Mouse (Mus musculus) heart, postnatal 25 days (tissue): ENCODE measurements around the gene Slc10a7. TPM values are rescaled to one million over a fixed set of nuclear protein-coding genes. Genes with fewer than 3 reads are reported as not detected.

Experiments
- DNase-seq: peaks from one replicate; pipeline ENCODE4 v3.0.0; 2022; ENCODE audit warnings: low spot score
- intact Hi-C: fragments of 180-260 bp; cut with DNase I; formaldehyde crosslinking; loops from one replicate; pipeline ENCODE4 v1.15.1; 2025
- total RNA-seq, 2 experiments: library from RNA; stranded (reverse); gene quantifications; 2 replicates each; pipeline ENCODE4 v1.2.3; 2021

Gene Slc10a7
- total RNA-seq, 2 experiments from 2014 or later: 4.4 to 5.7 TPM

- no peak for DNase-seq
- intact Hi-C loops: no loop called here
Measured at GRCm38 (mm10) chr8:78719279-78720040, 210.3 kb downstream of the Slc10a7 start.

- intact Hi-C loops: no loop called here
- DNase-seq: no peak
Measured at GRCm38 (mm10) chr8:78720041-78720414, 210.9 kb downstream of the Slc10a7 start.

- intact Hi-C loops: no loop called here
- DNase-seq: no peak
Measured at GRCm38 (mm10) chr8:78721576-78721975, 212.4 kb downstream of the Slc10a7 start.

- DNase-seq: no peak
- intact Hi-C loops: no loop called here
Measured at GRCm38 (mm10) chr8:78722201-78722600, 213.1 kb downstream of the Slc10a7 start.

- intact Hi-C loops: no loop called here
- no peak for DNase-seq
Measured at GRCm38 (mm10) chr8:78724832-78725231, 215.7 kb downstream of the Slc10a7 start.

- intact Hi-C loops: no loop called here
- DNase-seq: no peak
Measured at GRCm38 (mm10) chr8:78728240-78728639, 219.1 kb downstream of the Slc10a7 start.

- no peak for DNase-seq
- intact Hi-C loops: no loop called here
Measured at GRCm38 (mm10) chr8:78732410-78732809, 223.3 kb downstream of the Slc10a7 start.

- DNase-seq: no peak
- intact Hi-C loops: no loop called here
Measured at GRCm38 (mm10) chr8:78732995-78733512, 223.9 kb downstream of the Slc10a7 start.

GRCm38 (mm10) chr8:78734721-78735517, 225.8 kb downstream of the Slc10a7 start:
- intact Hi-C loops: no loop called here
- DNase-seq: no peak

GRCm38 (mm10) chr8:78738304-78738703, 229.2 kb downstream of the Slc10a7 start:
- intact Hi-C loops: no loop called here
- DNase-seq: no peak

- intact Hi-C loops: loop anchor here (5.0 kb wide), 2 partner anchors 89 to 504 kb away; no protein-coding TSS in a partner anchor
- DNase-seq: no peak
Measured at GRCm38 (mm10) chr8:78740936-78741335, 231.8 kb downstream of the Slc10a7 start.

GRCm38 (mm10) chr8:78741496-78741895, 232.3 kb downstream of the Slc10a7 start:
- no peak for DNase-seq
- intact Hi-C loops: loop anchor here (5.0 kb wide), 2 partner anchors 89 to 504 kb away; no protein-coding TSS in a partner anchor

GRCm38 (mm10) chr8:78741965-78742364, 232.8 kb downstream of the Slc10a7 start:
- intact Hi-C loops: loop anchor here (5.0 kb wide), 2 partner anchors 90 to 505 kb away; no protein-coding TSS in a partner anchor
- DNase-seq: no peak

GRCm38 (mm10) chr8:78742453-78742852, 233.3 kb downstream of the Slc10a7 start:
- intact Hi-C loops: loop anchor here (5.0 kb wide), 2 partner anchors 90 to 505 kb away; no protein-coding TSS in a partner anchor

GRCm38 (mm10) chr8:78747052-78747451, 237.9 kb downstream of the Slc10a7 start:
- DNase-seq: no peak
- intact Hi-C loops: loop anchor here (5.0 kb wide), 1 partner anchor 75 kb away; the partner anchor contains the start of gene Lsm6

More at GRCm38 (mm10) chr8:78742453-78742852, 233.3 kb downstream of the Slc10a7 start:
- DNase-seq: peak; percentile 90

GRCm38 (mm10) chr8:78748701-78749100, 239.6 kb downstream of the Slc10a7 start:
- intact Hi-C loops: loop anchor here (5.0 kb wide), 1 partner anchor 74 kb away; the partner anchor contains the start of gene Lsm6
- DNase-seq: no peak

- intact Hi-C loops: loop anchor here (5.0 kb wide), 1 partner anchor 72 kb away; the partner anchor contains the start of gene Lsm6
- no peak for DNase-seq
Measured at GRCm38 (mm10) chr8:78749861-78750825, 241.0 kb downstream of the Slc10a7 start.

GRCm38 (mm10) chr8:78751151-78751550, 242.0 kb downstream of the Slc10a7 start:
- intact Hi-C loops: no loop called here
- no peak for DNase-seq

GRCm38 (mm10) chr8:78754986-78755385, 245.8 kb downstream of the Slc10a7 start:
- no peak for DNase-seq
- intact Hi-C loops: no loop called here
